Mouse (Mus musculus) forebrain, embryonic 12.5 days (tissue): Measurements from ENCODE around the gene Rftn1. TPM values are rescaled to one million over a fixed set of nuclear protein-coding genes. Genes with fewer than 3 reads are reported as not detected.

Source experiments
- ATAC-seq: fragments of 200-750 bp; cut with Nextera tagmentation; 2 replicates; pipeline ENCODE4 v1.8.0; 2017; ENCODE audit warnings: moderate TSS enrichment; ENCODE audit not compliant: low FRiP score
- H3K27ac ChIP-seq: fragments of 300-500 bp; sonication (generic); 2 replicates; pipeline ENCODE4 v1.5.1; 2016; ENCODE audit warnings: mild to moderate bottlenecking
- H3K27me3 ChIP-seq: fragments of 300-500 bp; sonication (generic); 2 replicates; pipeline ENCODE4 v1.6.1; 2016; ENCODE audit warnings: mild to moderate bottlenecking
- H3K36me3 ChIP-seq: fragments of 300-500 bp; sonication (generic); replicated peaks from 2 replicates; pipeline ENCODE4 v1.6.1; 2016; ENCODE audit warnings: mild to moderate bottlenecking
- H3K4me1 ChIP-seq: fragments of 300-500 bp; sonication (generic); 2 replicates; pipeline ENCODE4 v1.6.1; 2016
- H3K4me2 ChIP-seq: fragments of 300-500 bp; sonication (generic); 2 replicates; pipeline ENCODE4 v1.6.1; 2016; ENCODE audit warnings: mild to moderate bottlenecking, moderate library complexity
- H3K4me3 ChIP-seq: fragments of 300-500 bp; sonication (generic); replicated peaks from 2 replicates; pipeline ENCODE4 v1.5.1; 2016; ENCODE audit warnings: mild to moderate bottlenecking
- H3K9ac ChIP-seq: fragments of 300-500 bp; sonication (generic); 2 replicates; pipeline ENCODE4 v1.6.1; 2016; ENCODE audit warnings: mild to moderate bottlenecking
- H3K9me3 ChIP-seq: fragments of 300-500 bp; sonication (generic); 2 replicates; pipeline ENCODE4 v1.6.1; 2016
- WGBS: fragments of 180-500 bp; shearing (Covaris S2); methylation state at CpG from one replicate; pipeline ENCODE4 v1.1.7; 2016; 5-methylcytosine and 5-hydroxymethylcytosine counted together
- polyA plus RNA-seq: library from polyadenylated mRNA; unstranded; fragments of >200 nt; fragmentation: Nextera tagmentation; extraction: Ambion mirVana; gene quantifications from 2 replicates; pipeline ENCODE4 v1.2.1, GENCODE M21; 2016

The Rftn1 gene
- polyA plus RNA-seq, 1 experiment from 2014 or later = 13.4 TPM

DNA sequence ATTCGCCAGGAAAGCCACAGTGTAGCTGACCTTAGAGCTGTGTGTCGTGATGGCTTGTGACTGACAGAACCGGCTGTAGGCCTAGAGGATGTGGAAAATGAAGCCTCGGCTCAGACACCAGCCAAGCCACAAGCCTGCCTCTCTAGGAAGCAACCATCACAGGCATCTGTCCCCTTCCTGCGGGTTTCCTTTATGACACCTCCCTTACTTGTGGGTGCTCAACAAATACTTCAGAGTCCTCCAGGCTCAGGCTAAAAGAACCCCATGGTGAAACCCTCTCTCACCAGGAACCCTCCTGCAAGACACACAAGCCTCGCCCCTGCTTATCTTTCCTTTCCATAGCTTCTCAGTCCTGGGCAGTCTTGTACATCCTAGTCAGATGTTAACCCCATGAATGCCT, 31.9 kb downstream of the Rftn1 start:
- Histone ChIP-seq H3K9me3 (no peaks in the 10 kb centered on the region), H3K27me3 (no peaks in the 10 kb centered on the region), H3K4me2 (no peak overlapping the region), H3K27ac (no peak overlapping the region), H3K9ac (no peak overlapping the region), H3K4me3 (no peak overlapping the region), H3K36me3 (no peaks in the 10 kb centered on the region), H3K4me1 (no peaks in the 10 kb centered on the region)
- no peak for ATAC-seq
- WGBS = 91% methylated on average over 6 of the region's 6 CpGs

DNA sequence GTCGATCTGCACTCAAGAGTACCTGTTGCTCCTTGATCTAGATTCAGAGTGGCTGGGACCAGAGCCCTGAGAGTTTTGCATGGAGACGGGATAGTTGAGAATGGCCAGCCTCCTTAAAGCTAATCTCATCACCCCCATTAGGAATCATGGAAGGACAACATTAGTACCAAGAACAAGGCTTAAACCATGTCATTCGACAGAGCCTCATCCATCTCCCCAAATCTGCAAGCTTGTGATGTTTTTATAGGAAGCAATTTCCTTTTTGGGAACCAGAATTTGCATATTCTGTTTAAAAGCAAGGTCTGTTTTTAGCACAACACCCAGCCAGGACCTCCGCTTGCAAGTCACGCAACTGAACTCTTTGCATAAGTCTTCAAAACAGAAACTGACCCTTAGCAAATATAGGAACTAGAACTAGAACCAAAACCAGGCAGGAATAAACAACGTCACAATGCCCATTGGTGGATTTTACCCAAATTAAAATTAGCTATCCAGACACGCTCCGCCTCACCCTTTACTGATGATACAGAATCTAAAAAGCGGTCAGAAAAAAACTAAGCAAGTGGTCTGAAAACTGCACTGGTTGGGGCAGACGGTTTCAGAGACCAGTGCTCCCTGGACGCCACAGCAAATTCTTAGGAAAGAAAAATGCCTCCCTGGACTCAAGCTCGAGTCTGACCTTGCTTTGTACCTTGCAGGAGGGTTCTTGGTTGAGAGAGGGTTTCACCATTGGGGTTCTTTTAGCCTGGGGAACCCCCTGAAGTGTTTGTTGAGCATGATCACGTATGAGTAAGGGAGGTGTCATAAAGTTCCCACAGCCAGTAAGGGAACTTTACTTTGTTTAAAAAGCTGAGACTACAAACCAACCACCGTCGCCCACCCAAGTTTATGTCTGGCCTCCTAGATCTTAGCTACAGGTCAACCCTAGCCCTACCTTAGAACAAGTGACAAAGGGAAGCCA, 33.0 kb downstream of the Rftn1 start:
- no peak for ATAC-seq
- Histone ChIP-seq H3K27ac (no peak overlapping the region), H3K9me3 (no peaks in the 10 kb centered on the region), H3K4me3 (no peak overlapping the region), H3K9ac (no peak overlapping the region), H3K4me2 (no peak overlapping the region), H3K4me1 (no peaks in the 10 kb centered on the region), H3K27me3 (no peaks in the 10 kb centered on the region), H3K36me3 (no peaks in the 10 kb centered on the region)
- WGBS = 89% methylated on average over 15 of the region's 15 CpGs

DNA sequence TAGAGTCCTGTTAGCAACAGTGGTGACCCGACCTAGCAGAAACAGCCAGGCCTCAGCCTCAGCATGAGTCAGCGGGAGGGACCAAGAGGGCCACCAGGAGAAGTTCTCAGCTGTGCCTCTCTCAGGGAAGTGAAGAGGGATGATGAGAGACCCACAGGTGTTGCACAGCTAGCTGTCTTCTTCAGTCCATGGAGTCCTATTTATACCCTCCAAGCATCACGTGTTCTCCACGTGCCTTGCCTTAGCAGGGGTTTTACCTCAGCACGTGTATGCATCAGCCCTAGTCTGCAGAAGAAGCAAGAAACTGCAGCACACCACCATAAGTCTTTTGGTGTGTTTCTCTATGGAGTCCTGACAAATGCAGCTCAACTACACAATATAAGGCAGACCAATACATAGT, 38.4 kb downstream of the Rftn1 start:
- Histone ChIP-seq H3K4me2 (no peak overlapping the region), H3K9me3 (no peaks in the 10 kb centered on the region), H3K27ac (no peak overlapping the region), H3K4me3 (no peak overlapping the region), H3K27me3 (no peaks in the 10 kb centered on the region), H3K4me1 (peaks cover 19% of the 10 kb centered on the region), H3K9ac (no peak overlapping the region), H3K36me3 (no peaks in the 10 kb centered on the region)
- WGBS = 77% methylated on average over 5 of the region's 5 CpGs
- ATAC-seq = no peak

DNA sequence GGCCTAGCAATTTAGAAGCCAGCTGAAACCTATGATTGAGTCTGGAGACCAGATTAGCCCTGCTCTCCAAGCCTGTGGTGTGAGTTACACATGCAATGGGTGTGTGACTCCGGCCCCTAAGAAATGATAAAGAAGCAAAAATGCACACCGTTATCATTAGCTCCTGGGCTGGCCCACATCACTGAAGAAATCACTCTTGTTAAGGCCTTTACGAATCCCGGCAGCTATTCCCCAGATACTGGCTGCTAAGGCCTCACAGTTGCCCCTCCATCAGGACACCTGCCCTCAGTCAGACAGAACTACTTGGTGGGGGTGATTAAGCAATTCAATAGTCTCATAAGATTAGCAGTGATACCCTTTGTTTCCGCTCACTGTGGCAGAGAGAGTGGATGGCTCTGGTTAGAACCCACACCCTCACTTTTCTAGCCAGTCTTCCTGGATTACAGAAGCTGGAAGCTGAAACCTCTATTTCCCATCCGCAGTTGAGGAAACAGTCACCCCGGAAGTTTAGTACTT, 39.2 kb downstream of the Rftn1 start:
- Histone ChIP-seq H3K27me3 (no peaks in the 10 kb centered on the region), H3K27ac (peak overlapping the region; percentile 68), H3K4me2 (no peak overlapping the region), H3K9me3 (no peaks in the 10 kb centered on the region), H3K4me3 (no peak overlapping the region), H3K9ac (no peak overlapping the region), H3K4me1 (peaks cover 19% of the 10 kb centered on the region), H3K36me3 (no peaks in the 10 kb centered on the region)
- WGBS = 56% methylated on average over 7 of the region's 7 CpGs
- peak; percentile 53; the same call in 1 of the 2 replicates for ATAC-seq

DNA sequence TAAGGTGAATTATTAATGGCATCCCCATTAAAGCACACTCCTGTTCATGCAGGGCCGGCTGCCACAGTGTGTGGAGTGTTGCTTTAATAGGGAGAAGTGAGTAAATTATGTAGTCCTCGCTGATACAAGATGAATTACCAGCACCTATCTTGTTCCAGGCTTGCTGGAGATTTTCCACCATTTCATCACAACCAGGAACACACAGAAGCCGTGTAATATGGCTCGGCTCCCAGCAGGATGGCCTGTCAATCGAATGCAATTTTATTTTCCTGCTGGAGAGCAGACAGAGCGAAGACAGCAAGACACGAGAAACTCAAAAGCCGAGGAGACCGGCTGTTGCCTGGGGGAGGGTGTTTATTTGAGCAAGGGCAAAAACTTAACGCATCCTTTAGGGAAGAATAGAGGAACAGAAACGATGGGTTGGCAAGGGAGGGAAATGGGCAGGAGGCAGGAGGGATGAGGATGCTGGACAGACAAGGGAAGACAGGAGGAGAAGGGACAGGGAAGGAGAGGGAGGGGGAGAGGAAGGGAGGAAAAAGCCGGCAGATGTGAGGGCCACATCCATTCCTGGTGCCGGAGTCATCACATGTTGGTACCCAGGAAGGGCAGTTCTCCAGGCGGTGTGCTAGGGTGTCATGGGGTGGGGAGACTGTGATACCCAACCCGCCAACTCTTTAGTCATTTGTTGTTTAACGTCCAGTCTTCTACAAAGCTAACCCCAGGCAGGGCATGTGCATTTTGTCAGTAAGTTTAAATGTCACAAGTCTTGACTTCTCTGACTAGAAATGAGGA, 39.9 kb downstream of the Rftn1 start:
- Histone ChIP-seq H3K9ac (no peak overlapping the region), H3K9me3 (no peaks in the 10 kb centered on the region), H3K36me3 (no peaks in the 10 kb centered on the region), H3K4me3 (no peak overlapping the region), H3K27ac (peak overlapping the region; percentile 68), H3K27me3 (no peaks in the 10 kb centered on the region), H3K4me2 (no peak overlapping the region), H3K4me1 (peaks cover 19% of the 10 kb centered on the region)
- WGBS = 65% methylated on average over 16 of the region's 16 CpGs
- peak; percentile 52; the same call in 1 of the 2 replicates for ATAC-seq

DNA sequence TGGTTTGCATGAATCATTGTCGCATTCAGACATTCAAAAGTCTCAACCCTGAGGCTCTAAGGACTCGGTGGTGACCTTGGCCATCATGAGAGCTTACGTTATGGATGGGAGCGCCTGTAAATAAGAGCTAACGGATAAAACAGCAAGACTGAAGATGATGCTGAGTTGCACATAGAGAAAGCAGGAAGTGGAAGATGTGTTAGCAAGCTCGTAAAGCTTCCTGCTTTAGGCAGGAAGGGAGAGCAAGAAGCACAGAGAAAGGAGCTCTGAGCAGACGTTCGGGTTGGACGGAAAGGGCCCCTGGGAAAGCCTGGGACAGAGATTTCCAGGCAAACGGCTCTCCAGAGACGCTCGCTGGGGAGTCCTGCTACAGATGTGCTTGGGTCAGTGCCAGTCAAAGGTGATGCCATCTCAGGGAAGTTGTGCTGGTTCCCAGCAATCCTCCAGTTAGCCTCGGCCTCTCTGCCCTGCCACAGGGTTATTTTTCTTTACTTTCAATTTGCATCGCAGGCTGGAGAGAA, 40.7 kb downstream of the Rftn1 start:
- no peak overlapping the region for H3K4me3 ChIP-seq
- no peaks in the 10 kb centered on the region for H3K27me3 ChIP-seq
- no peaks in the 10 kb centered on the region for H3K36me3 ChIP-seq
- H3K9ac ChIP-seq = no peak overlapping the region
- whole genome bisulfite sequencing = 77% methylated on average over 14 of the region's 14 CpGs
- no peak for ATAC-seq
- no peaks in the 10 kb centered on the region for H3K9me3 ChIP-seq
- peaks cover 19% of the 10 kb centered on the region for H3K4me1 ChIP-seq
- peak overlapping the region; percentile 68; the same call in 1 of the 2 replicates for H3K27ac ChIP-seq
- no peak overlapping the region for H3K4me2 ChIP-seq

DNA sequence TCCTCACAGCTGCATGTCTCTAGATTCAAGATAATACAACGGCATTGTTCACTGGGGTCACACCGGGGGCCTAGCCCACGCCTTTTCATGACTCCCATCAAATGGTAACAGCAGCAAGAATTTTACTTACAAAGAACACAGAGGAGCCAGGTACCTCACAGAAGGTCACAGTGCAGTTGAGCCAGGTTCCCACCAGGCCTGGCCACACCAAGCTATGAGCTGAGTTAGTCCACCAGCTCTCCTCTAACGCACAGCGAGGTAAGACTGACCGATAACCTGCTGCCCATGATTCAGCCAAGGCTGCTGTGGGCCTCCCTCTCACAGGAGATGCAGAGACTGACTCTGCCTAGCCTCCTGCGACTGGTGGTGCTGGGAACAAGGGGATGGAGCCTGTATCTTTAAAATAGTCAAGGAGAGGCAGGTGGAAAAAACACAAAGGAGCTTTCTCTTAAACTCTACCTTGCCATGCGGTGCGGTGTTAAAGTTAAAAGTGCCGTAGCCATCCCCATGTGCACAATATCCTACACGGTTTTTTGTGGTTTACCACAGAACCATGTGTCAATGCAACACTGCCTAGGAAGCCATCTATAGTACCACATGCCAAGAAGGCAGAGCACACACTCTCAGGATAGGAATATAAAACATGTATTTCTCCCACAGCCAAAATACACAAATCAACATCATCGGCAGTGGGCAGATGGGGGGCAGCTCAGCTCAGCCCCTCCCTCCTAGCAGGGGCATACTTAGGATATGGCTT, 42.5 kb downstream of the Rftn1 start:
- H3K27me3 ChIP-seq = no peaks in the 10 kb centered on the region
- WGBS = 92% methylated on average over 12 of the region's 12 CpGs
- H3K4me3 ChIP-seq = no peak overlapping the region
- H3K9me3 ChIP-seq = no peaks in the 10 kb centered on the region
- no peak for ATAC-seq
- no peak overlapping the region for H3K27ac ChIP-seq
- H3K36me3 ChIP-seq = no peaks in the 10 kb centered on the region
- no peak overlapping the region for H3K9ac ChIP-seq
- no peak overlapping the region for H3K4me2 ChIP-seq
- peaks cover 19% of the 10 kb centered on the region for H3K4me1 ChIP-seq

DNA sequence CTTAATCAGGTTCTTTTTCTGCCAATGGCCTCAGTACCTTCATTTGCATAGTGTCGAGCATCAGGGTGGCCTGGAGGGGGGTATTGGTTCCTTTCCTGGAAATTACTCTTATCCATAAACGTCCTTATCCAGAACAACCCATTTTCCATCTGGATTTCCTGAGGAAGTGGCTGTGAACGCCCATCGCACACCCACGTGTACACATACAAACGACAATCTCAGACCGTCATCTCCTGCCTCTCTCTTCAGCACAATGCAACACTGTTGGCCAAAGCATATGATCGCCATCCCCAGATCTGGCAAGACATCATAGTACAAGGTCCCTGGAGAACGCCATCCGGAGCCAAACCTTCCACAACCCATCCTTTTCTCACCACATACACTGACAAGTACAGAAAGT, 47.1 kb downstream of the Rftn1 start:
- no peak overlapping the region for H3K9ac ChIP-seq
- H3K4me3 ChIP-seq = no peak overlapping the region
- no peaks in the 10 kb centered on the region for H3K27me3 ChIP-seq
- no peak for ATAC-seq
- peaks cover 3% of the 10 kb centered on the region; the same call in 1 of the 2 replicates for H3K4me1 ChIP-seq
- no peaks in the 10 kb centered on the region for H3K9me3 ChIP-seq
- no peaks in the 10 kb centered on the region for H3K36me3 ChIP-seq
- H3K27ac ChIP-seq = no peak overlapping the region
- WGBS = 94% methylated on average over 10 of the region's 10 CpGs
- H3K4me2 ChIP-seq = no peak overlapping the region

DNA sequence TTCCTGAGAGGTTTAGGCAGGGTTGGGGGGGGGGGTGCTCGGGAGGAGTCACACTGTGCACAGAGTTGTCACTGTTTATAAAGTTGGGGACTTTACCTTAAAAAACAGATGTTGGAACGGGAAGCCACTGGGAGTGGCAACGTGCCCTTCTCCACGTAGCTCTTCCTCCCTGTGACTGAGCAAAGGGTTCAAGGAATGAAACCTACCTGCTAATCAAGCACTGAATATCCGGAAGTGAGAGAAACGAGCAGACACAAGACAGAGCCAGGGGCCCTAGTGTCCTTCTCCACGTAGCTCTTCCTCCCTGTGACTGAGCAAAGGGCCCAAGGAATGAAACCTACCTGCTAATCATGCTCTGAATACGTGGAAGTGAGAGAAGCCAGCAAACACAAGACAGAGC, 47.9 kb downstream of the Rftn1 start:
- no peak overlapping the region for H3K27ac ChIP-seq
- no peak for ATAC-seq
- no peaks in the 10 kb centered on the region for H3K27me3 ChIP-seq
- no peak overlapping the region for H3K9ac ChIP-seq
- no peaks in the 10 kb centered on the region for H3K36me3 ChIP-seq
- H3K4me2 ChIP-seq = no peak overlapping the region
- peaks cover 3% of the 10 kb centered on the region; the same call in 1 of the 2 replicates for H3K4me1 ChIP-seq
- no peaks in the 10 kb centered on the region for H3K9me3 ChIP-seq
- H3K4me3 ChIP-seq = no peak overlapping the region
- WGBS = 76% methylated on average over 8 of the region's 8 CpGs

DNA sequence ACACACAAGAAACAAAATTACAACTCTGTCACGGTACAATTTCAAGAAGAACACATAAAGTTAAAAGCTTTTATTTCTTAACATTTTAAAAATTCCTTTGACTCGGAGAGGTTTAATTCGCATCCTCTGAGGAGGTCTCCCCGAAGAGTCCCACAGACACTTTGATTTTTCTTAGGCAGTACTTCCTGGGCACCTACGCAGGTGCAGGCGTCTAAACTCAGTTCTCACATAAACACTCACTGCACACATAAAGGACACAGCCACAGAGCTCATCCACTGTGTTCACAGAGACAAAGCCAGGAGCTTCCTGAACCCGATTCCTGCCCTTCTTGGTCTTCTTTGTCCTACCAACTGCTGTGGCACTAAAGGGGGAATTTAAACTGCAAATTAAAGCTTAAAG, 48.3 kb downstream of the Rftn1 start:
- ATAC-seq = no peak
- no peaks in the 10 kb centered on the region for H3K27me3 ChIP-seq
- H3K27ac ChIP-seq = no peak overlapping the region
- H3K9ac ChIP-seq = no peak overlapping the region
- no peak overlapping the region for H3K4me2 ChIP-seq
- peaks cover 3% of the 10 kb centered on the region; the same call in 1 of the 2 replicates for H3K4me1 ChIP-seq
- no peaks in the 10 kb centered on the region for H3K9me3 ChIP-seq
- H3K4me3 ChIP-seq = no peak overlapping the region
- 82% methylated on average over 7 of the region's 7 CpGs for WGBS
- no peaks in the 10 kb centered on the region for H3K36me3 ChIP-seq

DNA sequence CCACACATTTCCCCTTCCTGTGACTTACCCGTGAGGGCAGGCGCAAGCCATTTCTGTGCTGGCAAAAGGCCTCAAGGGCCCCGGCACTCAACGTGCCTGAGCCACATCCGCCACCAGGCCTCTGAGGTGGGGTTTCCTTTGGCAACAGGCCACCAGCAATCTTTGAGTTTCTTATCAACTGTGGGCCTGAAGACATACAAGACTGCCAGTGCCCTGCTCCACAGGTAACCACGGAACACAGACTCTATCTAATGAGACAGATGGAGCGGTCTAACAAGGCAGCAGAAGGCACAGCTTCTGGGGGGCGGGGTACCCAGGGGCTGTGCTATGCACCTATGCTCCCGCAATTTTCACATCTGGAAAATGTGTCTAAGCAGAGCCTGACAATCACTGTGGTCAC, 54.4 kb downstream of the Rftn1 start:
- H3K9me3 ChIP-seq = no peaks in the 10 kb centered on the region
- ATAC-seq = no peak
- no peaks in the 10 kb centered on the region for H3K36me3 ChIP-seq
- H3K4me3 ChIP-seq = no peak overlapping the region
- H3K27me3 ChIP-seq = no peaks in the 10 kb centered on the region
- H3K27ac ChIP-seq = no peak overlapping the region
- WGBS = 83% methylated on average over 9 of the region's 9 CpGs
- H3K4me2 ChIP-seq = no peak overlapping the region
- H3K9ac ChIP-seq = no peak overlapping the region
- H3K4me1 ChIP-seq = peaks cover 3% of the 10 kb centered on the region; the same call in 1 of the 2 replicates
